Mouse (Mus musculus) adrenal gland, adult 18-20 months (tissue): ENCODE measurements around the gene Ube2j1. TPM values are rescaled to one million over a fixed set of nuclear protein-coding genes. Genes with fewer than 3 reads are reported as not detected.
"Not testable (repeated sequence)": the region's sequence is repeated elsewhere in the genome, so short reads cannot be mapped to it uniquely, and the experiment has no call there.

Experiments
- DNase-seq, 2 experiments: peaks; one replicate each; pipeline ENCODE4 v3.0.0; 2021 to 2022; ENCODE audit warnings: low spot score in 2 of 2
- long read RNA-seq, 2 experiments: library from polyadenylated mRNA; stranded (forward); transcript quantifications; one replicate each; pipeline ENCODE4 v2.0.0; 2021
- total RNA-seq, 2 experiments: library from RNA; stranded (reverse); gene quantifications; 1 replicate in 1 of 2; 2 replicates in 1 of 2; pipeline ENCODE4 v1.2.3; 2021

Gene Ube2j1
- 10 to 100 TPM; 69.9 to 77.8 TPM for total RNA-seq
- long read RNA-seq, experiment 1, transcript Ube2j1-202 (8 exons, 3,530 nt) = major isoform, 27 of 44 reads
- long read RNA-seq, experiment 1, partial matches to known transcripts = 0 of 44 reads
- long read RNA-seq, experiment 1, other reads (novel, unspliced or antisense) = 17 of 44 reads
- long read RNA-seq, experiment 2, transcript Ube2j1-202 (8 exons, 3,530 nt) = major isoform, 9 of 22 reads
- long read RNA-seq, experiment 2, partial matches to known transcripts = 4 of 22 reads
- long read RNA-seq, experiment 2, other reads (novel, unspliced or antisense) = 9 of 22 reads

GRCm38 (mm10) chr4:33031195-33031960, at the start of gene Ube2j1:
Gene Ube2j1 (plus strand): TSS chr4:33031416.
- DNase-seq = peak; percentile 91 to 92

GRCm38 (mm10) chr4:32981617-32982016, 49.6 kb upstream of the Ube2j1 start:
- DNase-seq = no peak

GRCm38 (mm10) chr4:32982041-32982715, 49.0 kb upstream of the Ube2j1 start:
- peak in 1 of 2 experiments; percentile 24 for DNase-seq

- peak in 1 of 2 experiments; percentile 34 for DNase-seq
Measured at GRCm38 (mm10) chr4:32982716-32983175, 48.5 kb upstream of the Ube2j1 start, which contains the start of gene Rragd. Gene Rragd (plus strand): TSS chr4:32983037.

GRCm38 (mm10) chr4:32983176-32984155, 47.8 kb upstream of the Ube2j1 start:
- DNase-seq = peak; percentile 72 to 74

- DNase-seq = no peak
Measured at GRCm38 (mm10) chr4:32984242-32984641, 47.0 kb upstream of the Ube2j1 start.

GRCm38 (mm10) chr4:32984801-32985675, 46.2 kb upstream of the Ube2j1 start:
- no peak for DNase-seq

GRCm38 (mm10) chr4:32985684-32986083, 45.5 kb upstream of the Ube2j1 start:
- no peak for DNase-seq

- no peak for DNase-seq
Measured at GRCm38 (mm10) chr4:32987006-32987405, 44.2 kb upstream of the Ube2j1 start.

- no peak for DNase-seq
Measured at GRCm38 (mm10) chr4:32989346-32989745, 41.9 kb upstream of the Ube2j1 start.

GRCm38 (mm10) chr4:32994168-32994567, 37.0 kb upstream of the Ube2j1 start:
- DNase-seq = no peak

GRCm38 (mm10) chr4:32996083-32996482, 35.1 kb upstream of the Ube2j1 start:
- DNase-seq = no peak

- DNase-seq = no peak
Measured at GRCm38 (mm10) chr4:32997571-32997970, 33.6 kb upstream of the Ube2j1 start.

- no peak for DNase-seq
Measured at GRCm38 (mm10) chr4:32998996-32999395, 32.2 kb upstream of the Ube2j1 start.

- DNase-seq = no peak
Measured at GRCm38 (mm10) chr4:33002081-33002480, 29.1 kb upstream of the Ube2j1 start.

GRCm38 (mm10) chr4:33005595-33006470, 25.4 kb upstream of the Ube2j1 start:
- DNase-seq = not testable (repeated sequence)

GRCm38 (mm10) chr4:33006844-33007243, 24.4 kb upstream of the Ube2j1 start:
- no peak for DNase-seq

GRCm38 (mm10) chr4:33007443-33008217, 23.6 kb upstream of the Ube2j1 start:
- no peak for DNase-seq
